Mouse (Mus musculus): ENCODE results near the gene Rnf8. TPM values are rescaled to one million over a fixed set of nuclear protein-coding genes. Genes with fewer than 3 reads are reported as not detected.

Rnf8 gene
- polyA plus RNA-seq, 1 experiment: 21.0 TPM

GRCm38 (mm10) chr17:29640971-29641370 lies 26.4 kb downstream of the Rnf8 start:
- no peak overlapping the region for H3K27ac ChIP-seq (ENCODE audit: control insufficient read depth, insufficient read depth, low read depth, low read length)
- H3K27me3 ChIP-seq (ENCODE audit: control insufficient read depth, insufficient read depth, low read length): no peaks in the 10 kb centered on the region
- H3K36me3 ChIP-seq (ENCODE audit: control insufficient read depth, insufficient read depth, low read length): peaks cover 5% of the 10 kb centered on the region
- H3K4me1 ChIP-seq (ENCODE audit: control insufficient read depth, insufficient read depth, low read length): no peaks in the 10 kb centered on the region; the same call in 1 of the 2 replicates
- TF ChIP-seq CTCF (IDR thresholded peaks at IDR 0.05; ENCODE audit: control insufficient read depth, insufficient read depth, insufficient replicate concordance, low read depth, low read length) (no peak), POLR2A (IDR thresholded peaks at IDR 0.05; ENCODE audit: control insufficient read depth, low read depth, low read length) (no peak)
- peak overlapping the region; percentile 28; the same call in 1 of the 2 replicates for H3K4me3 ChIP-seq (ENCODE audit: control insufficient read depth, low read depth, low read length)

DNA sequence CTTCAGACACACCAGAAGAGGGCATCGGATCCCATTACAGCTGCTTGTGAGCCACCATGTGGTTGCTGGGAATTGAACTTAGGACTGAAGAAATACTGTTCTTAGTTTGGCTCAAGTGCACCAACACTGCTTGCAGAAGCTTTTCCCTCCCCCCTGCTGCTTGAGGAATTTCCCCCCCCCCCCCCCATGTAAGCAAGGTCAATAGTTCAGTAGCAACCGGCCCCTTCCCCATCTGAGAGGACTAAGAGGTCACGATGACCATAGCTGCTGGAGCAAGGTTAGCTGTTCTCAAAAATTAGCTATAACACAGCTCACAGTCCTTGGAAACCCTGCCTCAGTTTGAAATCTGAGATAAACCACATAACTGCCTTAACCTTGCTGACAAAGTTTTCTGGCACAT lies 27.6 kb downstream of the Rnf8 start:
- Histone ChIP-seq H3K4me1 (ENCODE audit: control insufficient read depth, insufficient read depth, low read length) (no peaks in the 10 kb centered on the region; the same call in 1 of the 2 replicates), H3K27ac (ENCODE audit: control insufficient read depth, insufficient read depth, low read depth, low read length) (no peak overlapping the region), H3K27me3 (ENCODE audit: control insufficient read depth, insufficient read depth, low read length) (no peaks in the 10 kb centered on the region), H3K36me3 (ENCODE audit: control insufficient read depth, insufficient read depth, low read length) (peaks cover 2% of the 10 kb centered on the region; the same call in 1 of the 2 replicates), H3K4me3 (ENCODE audit: control insufficient read depth, low read depth, low read length) (no peak overlapping the region)
- no peak for TF ChIP-seq CTCF (IDR thresholded peaks at IDR 0.05; ENCODE audit: control insufficient read depth, insufficient read depth, insufficient replicate concordance, low read depth, low read length)
- no peak for TF ChIP-seq POLR2A (IDR thresholded peaks at IDR 0.05; ENCODE audit: control insufficient read depth, low read depth, low read length)

- Histone ChIP-seq H3K4me3 (ENCODE audit: control insufficient read depth, low read depth, low read length) (no peak overlapping the region), H3K27me3 (ENCODE audit: control insufficient read depth, insufficient read depth, low read length) (no peaks in the 10 kb centered on the region), H3K36me3 (ENCODE audit: control insufficient read depth, insufficient read depth, low read length) (no peaks in the 10 kb centered on the region), H3K4me1 (ENCODE audit: control insufficient read depth, insufficient read depth, low read length) (peaks cover 7% of the 10 kb centered on the region), H3K27ac (ENCODE audit: control insufficient read depth, insufficient read depth, low read depth, low read length) (no peak overlapping the region)
- TF ChIP-seq POLR2A (IDR thresholded peaks at IDR 0.05; ENCODE audit: control insufficient read depth, low read depth, low read length) (no peak), CTCF (IDR thresholded peaks at IDR 0.05; ENCODE audit: control insufficient read depth, insufficient read depth, insufficient replicate concordance, low read depth, low read length) (no peak)
These were observed 43.7 kb downstream of the Rnf8 start for GRCm38 (mm10) chr17:29658249-29658648.

DNA sequence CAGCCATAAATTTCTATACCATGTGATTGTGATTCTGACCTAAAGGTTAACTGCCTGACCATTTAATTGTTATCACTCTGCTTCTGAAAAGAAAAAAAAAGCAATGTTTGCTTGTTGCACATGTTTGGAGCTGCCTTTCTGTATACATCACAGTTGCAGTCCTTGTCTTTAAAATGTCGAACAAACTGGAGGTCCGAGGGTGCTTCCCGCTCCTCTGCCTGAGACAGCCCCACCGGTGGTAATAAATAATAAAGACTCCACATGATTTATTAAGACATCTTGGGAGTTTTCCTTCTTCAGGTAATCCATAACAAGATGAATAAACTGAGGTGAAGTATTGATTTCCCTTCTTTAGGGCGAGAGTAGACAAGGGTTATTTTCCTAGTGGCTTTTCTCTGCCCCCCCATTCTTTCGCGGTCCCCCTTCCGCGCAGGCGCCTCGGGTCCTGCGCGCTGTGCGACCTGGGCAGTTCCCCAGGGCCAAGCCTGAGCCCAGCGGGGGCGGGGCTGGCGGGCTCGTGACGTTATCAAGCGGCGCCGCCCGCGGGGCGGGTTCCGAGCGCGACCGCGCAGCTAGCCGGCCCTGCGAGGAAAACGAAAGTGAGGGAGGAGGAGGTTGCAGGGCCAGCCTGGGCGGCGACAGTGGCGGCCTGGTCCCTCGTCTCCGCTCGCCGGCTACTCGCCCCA lies 45.6 kb downstream of the Rnf8 start, which contains the start of gene Cmtr1:
Gene Cmtr1, plus strand, starts transcription at position 520 of the 686 bp plus-strand sequence.
- no peak for TF ChIP-seq CTCF (IDR thresholded peaks at IDR 0.05; ENCODE audit: control insufficient read depth, insufficient read depth, insufficient replicate concordance, low read depth, low read length)
- peak; percentile 80 for TF ChIP-seq POLR2A (IDR thresholded peaks at IDR 0.05; ENCODE audit: control insufficient read depth, low read depth, low read length)
- peaks cover 1% of the 10 kb centered on the region; the same call in 1 of the 2 replicates for H3K36me3 ChIP-seq (ENCODE audit: control insufficient read depth, insufficient read depth, low read length)
- H3K4me1 ChIP-seq (ENCODE audit: control insufficient read depth, insufficient read depth, low read length): peaks cover 7% of the 10 kb centered on the region
- peak within 1 kb of the TSS; percentile 68 for H3K27ac ChIP-seq (ENCODE audit: control insufficient read depth, insufficient read depth, low read depth, low read length)
- no peaks in the 10 kb centered on the region for H3K27me3 ChIP-seq (ENCODE audit: control insufficient read depth, insufficient read depth, low read length)
- peak within 1 kb of the TSS; percentile 87 for H3K4me3 ChIP-seq (ENCODE audit: control insufficient read depth, low read depth, low read length)

GRCm38 (mm10) chr17:29660762-29661391 lies 46.3 kb downstream of the Rnf8 start:
- Histone ChIP-seq H3K4me3 (ENCODE audit: control insufficient read depth, low read depth, low read length) (peak overlapping the region; percentile 87), H3K36me3 (ENCODE audit: control insufficient read depth, insufficient read depth, low read length) (peaks cover 1% of the 10 kb centered on the region; the same call in 1 of the 2 replicates), H3K27ac (ENCODE audit: control insufficient read depth, insufficient read depth, low read depth, low read length) (peak overlapping the region; percentile 68), H3K4me1 (ENCODE audit: control insufficient read depth, insufficient read depth, low read length) (peaks cover 7% of the 10 kb centered on the region), H3K27me3 (ENCODE audit: control insufficient read depth, insufficient read depth, low read length) (no peaks in the 10 kb centered on the region)
- TF ChIP-seq CTCF (IDR thresholded peaks at IDR 0.05; ENCODE audit: control insufficient read depth, insufficient read depth, insufficient replicate concordance, low read depth, low read length) (no peak), POLR2A (IDR thresholded peaks at IDR 0.05; ENCODE audit: control insufficient read depth, low read depth, low read length) (no peak)

DNA sequence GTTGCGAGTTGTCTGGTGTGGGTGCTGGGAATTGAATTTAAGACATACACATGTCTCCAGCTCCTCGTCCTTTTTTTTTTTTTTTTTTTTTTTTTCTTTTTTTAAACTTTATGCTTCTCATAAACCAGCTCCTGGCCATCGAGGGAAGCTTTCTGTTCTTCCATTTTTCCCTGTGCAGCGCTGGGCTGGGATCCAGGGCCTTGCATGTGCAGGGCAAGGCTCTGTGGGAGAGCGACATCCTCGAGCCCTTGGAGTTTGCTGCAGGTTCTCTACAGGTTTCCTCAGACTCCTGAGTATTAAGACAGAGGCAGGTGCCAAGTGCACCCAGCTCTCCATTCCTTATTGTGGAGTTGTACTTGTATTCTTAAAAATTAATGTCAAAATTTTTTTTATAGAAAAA lies 47.6 kb downstream of the Rnf8 start:
- H3K36me3 ChIP-seq (ENCODE audit: control insufficient read depth, insufficient read depth, low read length): peaks cover 2% of the 10 kb centered on the region
- no peaks in the 10 kb centered on the region for H3K27me3 ChIP-seq (ENCODE audit: control insufficient read depth, insufficient read depth, low read length)
- H3K4me1 ChIP-seq (ENCODE audit: control insufficient read depth, insufficient read depth, low read length): peaks cover 7% of the 10 kb centered on the region
- H3K27ac ChIP-seq (ENCODE audit: control insufficient read depth, insufficient read depth, low read depth, low read length): no peak overlapping the region
- TF ChIP-seq POLR2A (IDR thresholded peaks at IDR 0.05; ENCODE audit: control insufficient read depth, low read depth, low read length) (no peak), CTCF (IDR thresholded peaks at IDR 0.05; ENCODE audit: control insufficient read depth, insufficient read depth, insufficient replicate concordance, low read depth, low read length) (no peak)
- H3K4me3 ChIP-seq (ENCODE audit: control insufficient read depth, low read depth, low read length): no peak overlapping the region
